Mouse (Mus musculus) bone marrow macrophage, adult 2 months (primary cell): ENCODE measurements around the gene Mcemp1. TPM values are rescaled to one million over a fixed set of nuclear protein-coding genes. Genes with fewer than 3 reads are reported as not detected.
A peak's percentile ranks its signal among the peaks of the same experiment; 100 is the strongest.

ENCODE experiments used
- H3K27ac ChIP-seq: 2 replicates; pipeline ENCODE4 v1.5.1; 2012; ENCODE audit warnings: low read depth, low read length; ENCODE audit not compliant: insufficient read depth
- H3K4me1 ChIP-seq: 2 replicates; pipeline ENCODE4 v1.6.1; 2012; ENCODE audit warnings: low read length; ENCODE audit not compliant: control insufficient read depth, insufficient read depth
- H3K4me3 ChIP-seq: 2 replicates; pipeline ENCODE4 v1.5.1; 2012; ENCODE audit warnings: mild to moderate bottlenecking, low read length, moderate library complexity; ENCODE audit not compliant: insufficient read depth
- CTCF ChIP-seq: IDR thresholded peaks from 2 replicates; pipeline ENCODE4 v1.5.1; 2012; ENCODE audit warnings: low read depth, mild to moderate bottlenecking, low read length, moderate library complexity
- POLR2A ChIP-seq: IDR thresholded peaks from 2 replicates; pipeline ENCODE4 v1.6.1; 2012; ENCODE audit warnings: mild to moderate bottlenecking, low read depth, low read length, borderline replicate concordance
- polyA plus RNA-seq: library from polyadenylated mRNA; stranded (reverse); fragments of >200 nt; gene quantifications from 2 replicates; pipeline ENCODE4 v1.2.4, GENCODE M21; 2012; ENCODE audit not compliant: missing spikeins, insufficient read depth, insufficient read length

Mcemp1 gene
- polyA plus RNA-seq, 1 experiment, result 2.0 TPM

- no peak for TF ChIP-seq CTCF
- TF ChIP-seq POLR2A, result no peak
- peaks cover 19% of the 10 kb centered on the region for H3K4me1 ChIP-seq
- H3K27ac ChIP-seq, result peak overlapping the region; percentile 74
- H3K4me3 ChIP-seq, result peak overlapping the region; percentile 35
These were observed 46.1 kb downstream of the Mcemp1 start for GRCm38 (mm10) chr8:3711646-3712045.

- Histone ChIP-seq H3K4me3 (no peak overlapping the region), H3K27ac (no peak overlapping the region), H3K4me1 (peaks cover 2% of the 10 kb centered on the region)
- TF ChIP-seq POLR2A, result no peak
- TF ChIP-seq CTCF, result no peak
These were observed 51.9 kb downstream of the Mcemp1 start for GRCm38 (mm10) chr8:3717321-3717954.

- TF ChIP-seq CTCF (peak; percentile 98), POLR2A (no peak)
- no peak overlapping the region for H3K4me3 ChIP-seq
These were observed 53.0 kb downstream of the Mcemp1 start for GRCm38 (mm10) chr8:3718559-3718958.

More at GRCm38 (mm10) chr8:3718559-3718958, 53.0 kb downstream of the Mcemp1 start:
- H3K4me1 ChIP-seq, result no peaks in the 10 kb centered on the region
- no peak overlapping the region for H3K27ac ChIP-seq

Other genes starting within 250 kb of the Mcemp1 start
- 3.1 and 4.5 TPM in 2 replicates for gene Pex11g, start 198.1 kb upstream of the Mcemp1 start, polyA plus RNA-seq
- gene Tex45, start 194.9 kb upstream of the Mcemp1 start, polyA plus RNA-seq, result not detected in 2 replicates
- 17.1 and 20.8 TPM in 2 replicates for gene Zfp358, start 172.6 kb upstream of the Mcemp1 start, polyA plus RNA-seq
- 112 and 117 TPM in 2 replicates for gene Mcoln1, start 165.3 kb upstream of the Mcemp1 start, polyA plus RNA-seq
- gene Pnpla6, start 150.4 kb upstream of the Mcemp1 start, polyA plus RNA-seq, result 36.0 and 39.9 TPM in 2 replicates
- not detected in 2 replicates for gene C330021F23Rik, start 97.8 kb upstream of the Mcemp1 start, polyA plus RNA-seq
- 3.1 and 5.5 TPM in 2 replicates for gene Camsap3, start 78.5 kb upstream of the Mcemp1 start, polyA plus RNA-seq
- 32.3 and 36.4 TPM in 2 replicates for gene Xab2, start 44.4 kb upstream of the Mcemp1 start, polyA plus RNA-seq
- 116 and 153 TPM in 2 replicates for gene Pet100, start 44.2 kb upstream of the Mcemp1 start, polyA plus RNA-seq
- gene Pcp2, start 40.2 kb upstream of the Mcemp1 start, polyA plus RNA-seq, result not detected in 2 replicates
- gene Stxbp2, start 34.8 kb upstream of the Mcemp1 start, polyA plus RNA-seq, result 312 and 315 TPM in 2 replicates
- not detected in 2 replicates for gene Retn, start 10.0 kb upstream of the Mcemp1 start, polyA plus RNA-seq
- gene Fcor, start 6.6 kb downstream of the Mcemp1 start, polyA plus RNA-seq, result 3.6 and 4.5 TPM in 2 replicates
- gene Trappc5, start 10.5 kb downstream of the Mcemp1 start, polyA plus RNA-seq, result 14.2 and 14.3 TPM in 2 replicates
- gene Fcer2a, start 28.4 kb downstream of the Mcemp1 start, polyA plus RNA-seq, result not detected in 2 replicates
- gene Clec4g, start 54.9 kb downstream of the Mcemp1 start, polyA plus RNA-seq, result not detected in 2 replicates
- not detected in 2 replicates for gene Cd209a, start 83.2 kb downstream of the Mcemp1 start, polyA plus RNA-seq
- gene Cd209e, start 188.6 kb downstream of the Mcemp1 start, polyA plus RNA-seq, result not detected in 2 replicates
- gene Cd209d, start 212.8 kb downstream of the Mcemp1 start, polyA plus RNA-seq, result not detected in 2 replicates